Mouse (Mus musculus) myocyte (in vitro differentiated cells): ENCODE data around the gene Trp73. TPM values are rescaled to one million over a fixed set of nuclear protein-coding genes. Genes with fewer than 3 reads are reported as not detected.

Experiments
- H3K27me3 ChIP-seq: one replicate; pipeline ENCODE4 v1.6.1; 2011; ENCODE audit not compliant: control insufficient read depth, insufficient read depth, insufficient read length
- H3K36me3 ChIP-seq: one replicate; pipeline ENCODE4 v1.6.1; 2011; ENCODE audit not compliant: control insufficient read depth, insufficient read depth
- H3K4me2 ChIP-seq: one replicate; pipeline ENCODE4 v1.6.1; 2011; ENCODE audit warnings: low read depth, control low read depth
- H3K4me3 ChIP-seq: one replicate; pipeline ENCODE4 v1.5.1; 2011; ENCODE audit warnings: mild to moderate bottlenecking, control low read depth, moderate library complexity
- H3K79me2 ChIP-seq: one replicate; pipeline ENCODE4 v1.6.1; 2011; ENCODE audit not compliant: control insufficient read depth, insufficient read depth
- H3ac ChIP-seq: one replicate; pipeline ENCODE4 v1.6.1; 2011; ENCODE audit not compliant: control insufficient read depth, insufficient read length
- CEBPB ChIP-seq: IDR thresholded peaks from 2 replicates; pipeline ENCODE4 v1.6.1; 2011; ENCODE audit warnings: mild to moderate bottlenecking, moderate library complexity; ENCODE audit not compliant: poor library complexity, insufficient read depth, severe bottlenecking
- E2F4 ChIP-seq: IDR thresholded peaks from one replicate; pipeline ENCODE4 v1.6.1; 2011; ENCODE audit warnings: mild to moderate bottlenecking, control low read depth, moderate library complexity; ENCODE audit not compliant: insufficient read depth
- MAX ChIP-seq: IDR thresholded peaks from one replicate; pipeline ENCODE4 v1.6.1; 2011; ENCODE audit warnings: low read depth, mild to moderate bottlenecking, control low read depth
- MYOD1 ChIP-seq, 3 experiments: IDR thresholded peaks; one replicate each; pipeline ENCODE4 v1.6.1; 2011; ENCODE audit warnings: control low read depth in 2 of 3, low read depth in 2 of 3, mild to moderate bottlenecking in 2 of 3, moderate library complexity in 1 of 3; ENCODE audit not compliant: insufficient read length in 2 of 3, control insufficient read depth in 1 of 3
- MYOG ChIP-seq, 3 experiments: IDR thresholded peaks; one replicate each; pipeline ENCODE4 v1.6.1; 2011; ENCODE audit warnings: control low read depth in 2 of 3, low read depth in 2 of 3, mild to moderate bottlenecking in 2 of 3; ENCODE audit not compliant: insufficient read length in 2 of 3, control insufficient read depth in 1 of 3, insufficient read depth in 1 of 3
- POLR2A ChIP-seq: IDR thresholded peaks from one replicate; pipeline ENCODE4 v1.6.1; 2011; ENCODE audit warnings: low read depth, mild to moderate bottlenecking, control low read depth, moderate library complexity; ENCODE audit not compliant: insufficient read length
- POLR2AphosphoS2 ChIP-seq: IDR thresholded peaks from one replicate; pipeline ENCODE4 v1.6.1; 2011; ENCODE audit warnings: low read depth, control low read depth; ENCODE audit not compliant: insufficient read length
- REST ChIP-seq: IDR thresholded peaks from one replicate; pipeline ENCODE4 v1.6.1; 2011; ENCODE audit warnings: mild to moderate bottlenecking, control low read depth, moderate library complexity; ENCODE audit not compliant: insufficient read depth, insufficient read length
- SRF ChIP-seq: IDR thresholded peaks from one replicate; pipeline ENCODE4 v1.6.1; 2011; ENCODE audit warnings: low read depth; ENCODE audit not compliant: control insufficient read depth, insufficient read length
- TCF12 ChIP-seq: IDR thresholded peaks from one replicate; pipeline ENCODE4 v1.6.1; 2011; ENCODE audit warnings: mild to moderate bottlenecking, control low read depth; ENCODE audit not compliant: poor library complexity, insufficient read depth, severe bottlenecking
- TCF3 ChIP-seq: IDR thresholded peaks from one replicate; pipeline ENCODE4 v1.6.1; 2011; ENCODE audit warnings: low read depth, control low read depth; ENCODE audit not compliant: insufficient read length
- USF1 ChIP-seq: IDR thresholded peaks from one replicate; pipeline ENCODE4 v1.6.1; 2011; ENCODE audit warnings: low read depth, mild to moderate bottlenecking, control low read depth, moderate library complexity
- polyA plus RNA-seq: library from polyadenylated mRNA; unstranded; fragments of >200 nt; fragmentation: generic; extraction: Trizol; gene quantifications from one replicate; pipeline ENCODE4 v1.2.1, GENCODE M21; 2012; ENCODE audit warnings: missing spikeins

Trp73 gene
- polyA plus RNA-seq, 1 experiment = not detected

DNA sequence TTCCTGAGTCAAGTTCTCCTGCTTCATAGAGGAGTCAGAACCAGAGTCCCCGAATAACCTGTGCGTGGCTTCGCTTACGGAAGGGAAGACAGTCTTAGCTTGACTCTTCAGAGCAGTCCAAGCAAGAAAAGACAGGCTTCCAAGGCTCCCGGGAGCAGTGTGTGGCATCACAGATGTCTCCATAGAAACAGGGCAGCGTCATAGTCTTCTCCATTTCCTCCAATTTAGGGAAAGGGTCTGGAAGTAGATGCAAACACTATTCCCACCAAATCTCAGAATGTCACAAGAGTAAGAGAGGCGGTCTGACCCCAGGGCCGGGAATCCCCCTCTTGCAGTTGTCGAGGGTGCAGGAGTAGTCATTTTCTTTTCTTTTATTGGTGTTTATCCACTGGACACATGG is 97.4 kb downstream of the Trp73 start, which contains the start of gene Ccdc27:
Ccdc27 (minus strand) TSS at position 101 of the 400 bp plus-strand sequence.
- Histone ChIP-seq H3K36me3 (no peaks in the 10 kb centered on the region), H3K27me3 (peaks cover 23% of the 10 kb centered on the region), H3ac (no peak within 1 kb of the TSS), H3K4me2 (no peak within 1 kb of the TSS), H3K79me2 (no peaks in the 10 kb centered on the region), H3K4me3 (no peak within 1 kb of the TSS)
- TF ChIP-seq MYOD1 (IDR thresholded peaks at IDR 0.05; ENCODE audit: control insufficient read depth in 1 of 3, insufficient read length in 2 of 3, low read depth in 2 of 3) = no peak
- no peak for TF ChIP-seq POLR2AphosphoS2
- TF ChIP-seq E2F4 = no peak
- no peak for TF ChIP-seq SRF
- TF ChIP-seq POLR2A = no peak
- TF ChIP-seq CEBPB = no peak
- no peak for TF ChIP-seq TCF3
- TF ChIP-seq MYOG (IDR thresholded peaks at IDR 0.05; ENCODE audit: control insufficient read depth in 1 of 3, insufficient read depth in 1 of 3, insufficient read length in 2 of 3, low read depth in 2 of 3) = no peak
- no peak for TF ChIP-seq TCF12
- no peak for TF ChIP-seq MAX

DNA sequence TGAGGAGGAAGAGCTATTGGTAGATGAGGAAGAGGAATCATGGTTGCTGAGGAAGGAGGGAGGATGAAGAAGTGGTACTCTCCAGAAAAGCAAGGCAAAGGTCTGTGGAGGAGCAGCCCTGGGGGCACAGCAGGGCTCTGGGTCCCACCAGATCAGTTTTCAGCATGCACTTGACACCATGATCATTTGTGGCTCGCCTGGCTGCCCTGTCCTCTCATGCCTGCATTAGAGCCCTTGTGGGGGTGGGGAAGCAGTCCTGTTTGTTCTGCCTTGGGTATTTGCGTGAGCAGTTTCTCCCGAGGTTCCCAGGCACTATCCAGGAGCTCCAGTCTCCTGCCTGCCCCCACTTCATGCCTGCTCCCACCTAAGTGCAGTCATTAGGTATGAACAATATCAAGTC is 102.9 kb downstream of the Trp73 start:
- Histone ChIP-seq H3K4me3 (no peak overlapping the region), H3K27me3 (peaks cover 68% of the 10 kb centered on the region), H3K36me3 (no peaks in the 10 kb centered on the region), H3K79me2 (no peaks in the 10 kb centered on the region), H3K4me2 (no peak overlapping the region), H3ac (no peak overlapping the region)
- TF ChIP-seq E2F4 (no peak), CEBPB (no peak), MAX (no peak), USF1 (no peak), POLR2A (no peak), SRF (no peak), TCF12 (no peak), MYOG (IDR thresholded peaks at IDR 0.05; ENCODE audit: control insufficient read depth in 1 of 3, insufficient read depth in 1 of 3, insufficient read length in 2 of 3, low read depth in 2 of 3) (no peak), TCF3 (no peak), POLR2AphosphoS2 (no peak), MYOD1 (IDR thresholded peaks at IDR 0.05; ENCODE audit: control insufficient read depth in 1 of 3, insufficient read length in 2 of 3, low read depth in 2 of 3) (no peak)

DNA sequence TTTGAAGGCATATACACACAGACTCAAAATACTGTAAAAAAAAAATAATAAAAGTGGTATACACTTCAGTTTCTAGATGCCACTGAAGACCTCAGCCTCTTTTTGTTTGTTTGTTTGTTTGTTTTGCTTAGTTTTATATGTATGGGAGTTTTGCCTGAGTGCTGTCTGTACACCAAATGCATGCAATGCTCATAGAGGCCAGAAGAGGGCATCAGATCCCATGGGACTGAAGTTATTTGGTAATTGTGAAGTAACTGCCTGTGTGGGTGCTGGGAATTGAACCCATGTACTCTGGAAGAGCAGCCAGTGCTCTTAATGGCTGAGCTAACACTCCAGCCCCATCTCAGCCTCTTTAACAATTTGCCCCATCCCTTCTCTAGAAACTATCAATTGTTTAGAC is 111.4 kb downstream of the Trp73 start:
- H3K4me3 ChIP-seq = no peak overlapping the region

DNA sequence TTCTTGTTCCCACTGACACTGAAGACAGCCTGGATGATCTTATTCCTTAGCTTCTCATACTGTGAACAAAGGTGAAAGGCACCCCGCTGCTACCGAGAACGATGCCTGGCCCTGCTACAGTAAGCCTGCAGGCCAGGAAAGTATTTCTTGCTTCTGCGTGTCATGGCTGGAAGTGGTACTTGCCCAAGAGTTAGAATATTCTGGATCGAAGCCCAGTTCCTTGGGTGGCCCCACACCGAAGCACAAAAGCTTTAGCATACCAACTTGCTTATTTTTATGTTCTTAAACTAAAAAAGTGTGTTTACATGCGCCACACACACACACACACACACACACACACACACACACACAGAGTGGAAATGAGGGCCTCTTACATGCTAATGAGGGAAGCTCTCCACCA is 111.9 kb downstream of the Trp73 start:
- H3K4me2 ChIP-seq = no peak overlapping the region
- peaks cover 42% of the 10 kb centered on the region for H3K27me3 ChIP-seq
- no peak for TF ChIP-seq CEBPB
- no peaks in the 10 kb centered on the region for H3K36me3 ChIP-seq
- H3K4me3 ChIP-seq = no peak overlapping the region
- no peak overlapping the region for H3ac ChIP-seq
- no peaks in the 10 kb centered on the region for H3K79me2 ChIP-seq

More for the DNA sequence above, 111.4 kb downstream of the Trp73 start:
- Histone ChIP-seq H3K27me3 (peaks cover 48% of the 10 kb centered on the region), H3K36me3 (no peaks in the 10 kb centered on the region), H3K79me2 (no peaks in the 10 kb centered on the region), H3K4me2 (no peak overlapping the region), H3ac (no peak overlapping the region)
- TF ChIP-seq REST (no peak), MYOG (IDR thresholded peaks at IDR 0.05; ENCODE audit: control insufficient read depth in 1 of 3, insufficient read depth in 1 of 3, insufficient read length in 2 of 3, low read depth in 2 of 3) (no peak)

DNA sequence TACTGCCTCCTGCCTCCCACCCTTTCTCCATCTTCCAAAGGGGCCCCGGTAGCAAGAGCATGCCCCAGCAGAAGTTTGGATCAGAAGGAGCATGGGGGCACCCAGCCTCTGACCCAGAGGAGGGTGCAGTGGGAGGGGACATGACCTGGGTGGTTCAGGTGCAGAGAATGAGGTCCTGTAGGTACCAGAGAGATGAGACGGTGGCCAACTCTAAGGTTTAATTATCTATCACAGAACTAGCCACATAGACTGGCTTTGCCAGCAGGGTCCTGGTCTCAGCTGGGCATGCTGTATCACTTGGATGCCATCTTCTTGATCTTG is 113.6 kb downstream of the Trp73 start:
- Histone ChIP-seq H3K4me2 (peak overlapping the region; percentile 45), H3K36me3 (no peaks in the 10 kb centered on the region), H3K79me2 (no peaks in the 10 kb centered on the region), H3K27me3 (peaks cover 32% of the 10 kb centered on the region), H3ac (no peak overlapping the region), H3K4me3 (no peak overlapping the region)
- TF ChIP-seq TCF12 = no peak
- TF ChIP-seq MYOG (IDR thresholded peaks at IDR 0.05; ENCODE audit: control insufficient read depth in 1 of 3, insufficient read depth in 1 of 3, insufficient read length in 2 of 3, low read depth in 2 of 3) = no peak
- TF ChIP-seq E2F4 = no peak
- TF ChIP-seq USF1 = no peak
- no peak for TF ChIP-seq SRF
- TF ChIP-seq REST = no peak
- no peak for TF ChIP-seq CEBPB
- TF ChIP-seq MAX = no peak
- no peak for TF ChIP-seq POLR2A
- TF ChIP-seq TCF3 = no peak
- TF ChIP-seq POLR2AphosphoS2 = no peak
- no peak for TF ChIP-seq MYOD1 (IDR thresholded peaks at IDR 0.05; ENCODE audit: control insufficient read depth in 1 of 3, insufficient read length in 2 of 3, low read depth in 2 of 3)
